Mouse (Mus musculus): ENCODE measurements around the gene Mrtfb.

DNA sequence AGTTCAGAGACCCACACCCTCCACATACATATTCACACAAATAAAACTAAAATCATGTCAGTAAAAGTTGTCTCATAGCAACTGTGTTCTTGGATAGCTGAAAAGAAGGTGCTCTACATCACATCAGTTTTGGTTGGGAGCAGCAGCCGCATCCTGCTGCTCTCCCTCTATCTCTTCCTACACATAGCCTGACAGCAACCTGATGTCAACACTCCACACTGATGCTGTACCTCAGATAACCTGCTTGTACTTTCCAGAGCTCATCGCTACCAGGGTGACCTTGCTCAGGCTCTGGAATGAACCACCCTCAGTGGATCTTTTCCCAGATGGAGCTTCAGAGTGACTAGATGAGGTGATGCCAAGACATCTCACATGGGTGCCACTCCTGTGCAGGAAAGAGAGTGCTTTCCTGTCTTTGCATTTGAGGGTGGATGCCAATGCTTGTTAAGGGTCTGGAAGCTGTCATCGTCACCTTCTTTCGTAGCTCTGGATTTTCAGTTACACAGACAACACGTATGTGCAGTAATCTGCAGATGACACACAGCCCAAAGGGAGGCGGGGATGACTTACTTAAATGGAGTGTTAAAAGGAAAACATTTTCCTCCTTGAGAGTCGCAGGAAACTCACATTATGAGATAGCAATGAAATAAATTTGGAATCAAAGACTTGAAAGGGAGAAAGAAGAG lies 173.8 kb downstream of the Mrtfb start:
- TF ChIP-seq CTCF (IDR thresholded peaks at IDR 0.05; ENCODE audit: control insufficient read depth, insufficient read depth, insufficient replicate concordance, low read depth, low read length) = no peak
- no peak for TF ChIP-seq POLR2A (IDR thresholded peaks at IDR 0.05; ENCODE audit: control insufficient read depth, low read depth, low read length)
